Mouse (Mus musculus) spleen, adult 2 months (tissue): ENCODE results near the gene Tspan1.

Experiments
- CTCF ChIP-seq: fragments of 200-500 bp; IDR thresholded peaks from 2 replicates; pipeline ENCODE4 v1.5.1; 2011; ENCODE audit warnings: mild to moderate bottlenecking, inconsistent platforms; ENCODE audit not compliant: insufficient read depth, insufficient read length, insufficient replicate concordance; ENCODE audit errors: extremely low read depth
- POLR2A ChIP-seq: fragments of 200-500 bp; IDR thresholded peaks from 2 replicates; pipeline ENCODE4 v1.6.1; 2011; ENCODE audit warnings: low read depth, low read length, inconsistent platforms

DNA sequence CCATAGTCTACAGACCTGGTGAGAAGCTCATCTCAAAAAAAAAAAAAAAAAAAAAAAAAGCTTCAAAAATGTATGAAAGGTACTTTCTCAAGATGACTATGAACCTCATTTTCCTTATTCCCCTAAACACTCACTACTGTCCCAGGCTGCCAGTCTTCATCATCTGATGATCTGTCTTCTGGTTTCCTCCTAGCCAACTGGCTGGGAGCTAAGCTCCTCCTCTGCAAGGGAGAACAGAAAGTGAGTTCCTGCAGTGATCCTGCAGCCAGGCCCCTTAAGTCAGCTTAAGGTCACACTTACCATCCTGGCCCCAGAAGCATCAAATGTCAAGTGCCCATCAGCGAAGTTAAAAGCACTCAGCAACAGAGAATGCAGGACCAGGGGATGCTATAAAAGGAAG is 44.6 kb downstream of the Tspan1 start:
- no peak for TF ChIP-seq CTCF
- TF ChIP-seq POLR2A = no peak
